Mouse (Mus musculus): Measurements from ENCODE around the gene Stag2.

DNA sequence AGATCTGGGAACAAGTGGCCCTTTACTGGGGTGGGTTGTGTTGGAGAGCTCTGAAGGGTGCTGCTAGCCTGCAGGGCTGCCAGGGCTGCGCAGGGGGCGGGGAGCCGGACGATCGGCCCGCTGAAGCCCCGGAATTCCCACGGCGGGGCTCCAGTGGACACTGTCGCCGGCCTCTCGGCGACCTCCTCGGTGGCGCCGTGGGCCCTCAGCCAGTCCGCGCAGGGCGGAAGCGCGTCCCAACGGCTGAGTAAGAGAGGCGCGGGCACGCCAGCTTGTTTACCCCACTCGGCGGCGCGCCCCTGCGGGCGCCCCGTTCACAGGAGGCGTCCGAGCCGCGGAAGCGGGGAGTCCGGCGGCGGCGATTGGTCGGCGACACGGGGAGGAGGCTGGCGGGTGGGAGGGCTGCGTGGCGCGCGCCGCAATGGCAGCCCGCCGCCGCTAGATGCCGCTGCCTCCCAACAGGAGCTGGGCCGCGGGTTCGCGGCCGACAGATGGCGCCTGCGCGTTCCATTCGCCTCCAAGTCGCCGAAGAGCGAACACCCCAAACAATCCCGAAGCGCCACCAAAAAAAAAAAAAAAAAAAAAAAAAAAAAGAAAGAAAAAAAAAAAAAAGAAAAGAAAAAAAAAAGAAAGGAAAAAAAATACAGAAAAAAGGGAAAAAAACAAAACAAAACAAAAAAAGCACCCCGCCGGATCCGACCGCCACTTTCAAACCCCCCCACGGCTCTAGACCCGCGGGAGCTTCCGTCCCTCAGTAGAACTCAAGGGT, at the start of gene Stag2:
- TF ChIP-seq CTCF (IDR thresholded peaks at IDR 0.05; ENCODE audit: extremely low read depth, insufficient read depth, low read length) (peak; percentile 52), POLR2A (IDR thresholded peaks at IDR 0.05; ENCODE audit: extremely low read depth, insufficient read depth, low read length) (no peak)
